Mouse (Mus musculus) cortical plate, adult 2 months (tissue): Measurements from ENCODE around the gene Dyrk3.

ENCODE experiments used
- CTCF ChIP-seq: fragments of 200-500 bp; IDR thresholded peaks from 2 replicates; pipeline ENCODE4 v1.5.1; 2011; ENCODE audit warnings: mild to moderate bottlenecking, control low read depth, low read length; ENCODE audit not compliant: insufficient read depth; ENCODE audit errors: extremely low read depth
- POLR2A ChIP-seq: fragments of 200-500 bp; IDR thresholded peaks from 2 replicates; pipeline ENCODE4 v1.6.1; 2011; ENCODE audit warnings: mild to moderate bottlenecking, low read length, control low read depth; ENCODE audit not compliant: insufficient read depth; ENCODE audit errors: extremely low read depth

GRCm38 (mm10) chr1:131085957-131086739, 52.0 kb downstream of the Dyrk3 start:
- no peak for TF ChIP-seq CTCF
- no peak for TF ChIP-seq POLR2A
